Mouse (Mus musculus) liver, embryonic 16.5 days (tissue): ENCODE measurements around the gene Lrrc57. TPM values are rescaled to one million over a fixed set of nuclear protein-coding genes. Genes with fewer than 3 reads are reported as not detected.

Experiments
- ATAC-seq: fragments of 200-750 bp; cut with Nextera tagmentation; 2 replicates; pipeline ENCODE4 v1.8.0; 2017; ENCODE audit warnings: low read depth, mild to moderate bottlenecking, moderate number of reproducible peaks, moderate library complexity
- H3K27ac ChIP-seq: fragments of 300-500 bp; sonication (generic); 2 replicates; pipeline ENCODE4 v1.5.1; 2014; ENCODE audit warnings: mild to moderate bottlenecking, low read length
- H3K27me3 ChIP-seq: fragments of 300-500 bp; sonication (generic); 2 replicates; pipeline ENCODE4 v1.6.1; 2014; ENCODE audit warnings: low read depth, low read length, mixed read lengths; ENCODE audit not compliant: control insufficient read depth, insufficient read depth
- H3K36me3 ChIP-seq: fragments of 300-500 bp; sonication (generic); 2 replicates; pipeline ENCODE4 v1.6.1; 2014; ENCODE audit warnings: mild to moderate bottlenecking; ENCODE audit not compliant: control insufficient read depth, insufficient read depth
- H3K4me1 ChIP-seq: fragments of 300-500 bp; sonication (generic); 2 replicates; pipeline ENCODE4 v1.6.1; 2014; ENCODE audit warnings: low read depth, low read length, mixed read lengths; ENCODE audit not compliant: control insufficient read depth
- H3K4me2 ChIP-seq: fragments of 300-500 bp; sonication (generic); 2 replicates; pipeline ENCODE4 v1.6.1; 2014; ENCODE audit warnings: low read depth, low read length, mixed read lengths
- H3K4me3 ChIP-seq: fragments of 300-500 bp; sonication (generic); 2 replicates; pipeline ENCODE4 v1.5.1; 2014; ENCODE audit warnings: low read depth, mild to moderate bottlenecking, low read length
- H3K9ac ChIP-seq: fragments of 300-500 bp; sonication (generic); 2 replicates; pipeline ENCODE4 v1.6.1; 2014; ENCODE audit warnings: low read depth, low read length
- H3K9me3 ChIP-seq: fragments of 300-500 bp; sonication (generic); replicated peaks from 2 replicates; pipeline ENCODE4 v1.6.1; 2016; ENCODE audit warnings: low read length; ENCODE audit not compliant: control insufficient read depth
- WGBS: fragments of 180-500 bp; shearing (Covaris S2); extraction: QIAGEN DNeasy Blood & Tissue Kit; methylation state at CpG from one replicate; pipeline ENCODE4 v1.1.7; 2014; ENCODE audit not compliant: insufficient replicate concordance; 5-methylcytosine and 5-hydroxymethylcytosine counted together
- polyA plus RNA-seq: library from polyadenylated mRNA; unstranded; fragments of >200 nt; fragmentation: Nextera tagmentation; extraction: Ambion mirVana; gene quantifications from 2 replicates; pipeline ENCODE4 v1.2.1, GENCODE M21; 2015

Gene Lrrc57
- 11.4 and 12.7 TPM in 2 replicates for polyA plus RNA-seq

DNA sequence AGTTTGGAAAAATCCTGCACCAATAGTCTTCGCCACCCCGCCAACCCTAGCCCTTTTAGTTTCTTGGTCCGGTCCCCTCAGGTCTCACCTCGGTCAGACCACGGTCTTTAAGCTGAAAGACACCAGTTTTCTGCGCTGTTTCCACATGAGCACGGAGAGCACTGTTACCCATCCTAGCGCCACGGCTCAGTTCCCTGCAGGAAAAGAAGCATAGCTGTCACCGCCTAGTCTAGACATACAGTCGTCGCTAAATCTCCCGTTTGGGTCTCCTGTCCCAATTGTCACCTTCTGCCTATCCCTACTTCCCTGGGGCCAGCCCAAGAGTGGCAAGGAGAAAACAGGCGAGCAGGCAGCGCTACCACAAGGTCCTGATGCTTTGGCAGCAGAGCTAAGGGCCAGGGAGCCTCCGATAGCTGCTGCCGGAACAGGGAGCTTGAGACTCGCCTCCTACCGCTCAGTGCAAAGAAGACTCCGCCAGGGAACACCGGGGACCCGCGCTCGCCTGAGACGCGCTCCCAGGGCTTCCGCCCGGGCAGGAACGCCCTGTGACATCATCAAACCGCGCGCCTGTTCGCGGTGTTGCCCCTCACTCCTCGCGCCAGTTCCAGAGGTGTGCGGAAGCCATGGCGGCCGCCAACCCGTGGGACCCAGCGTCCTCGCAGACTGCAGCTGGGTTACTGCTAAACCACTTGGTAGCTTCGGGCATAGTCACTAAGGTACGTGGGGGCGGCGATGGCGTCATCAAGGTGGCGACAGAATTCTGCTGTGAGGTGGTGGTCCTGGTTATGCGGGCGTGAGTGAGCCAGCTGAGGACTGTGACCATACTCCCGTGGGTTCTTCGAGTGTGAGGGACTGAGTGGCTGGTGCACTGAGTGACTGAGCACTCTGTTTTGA is at the start of gene Lrrc57, which contains the start of gene Haus2:
Gene Lrrc57, minus strand, starts transcription at position 691 of the 894 bp plus-strand sequence.
Gene Haus2, plus strand, starts transcription at position 554 of the 894 bp plus-strand sequence.
- Histone ChIP-seq H3K27me3 (no peaks in the 10 kb centered on the region), H3K4me2 (peak within 1 kb of the TSS; percentile 81), H3K4me1 (peaks cover 16% of the 10 kb centered on the region), H3K4me3 (peak within 1 kb of the TSS; percentile 98), H3K9ac (peak within 1 kb of the TSS; percentile 70), H3K27ac (peak within 1 kb of the TSS; percentile 84), H3K9me3 (no peaks in the 10 kb centered on the region), H3K36me3 (peaks cover 10% of the 10 kb centered on the region)
- under 1% methylated on average over 52 of the region's 52 CpGs for WGBS
- peak; percentile 96 for ATAC-seq

DNA sequence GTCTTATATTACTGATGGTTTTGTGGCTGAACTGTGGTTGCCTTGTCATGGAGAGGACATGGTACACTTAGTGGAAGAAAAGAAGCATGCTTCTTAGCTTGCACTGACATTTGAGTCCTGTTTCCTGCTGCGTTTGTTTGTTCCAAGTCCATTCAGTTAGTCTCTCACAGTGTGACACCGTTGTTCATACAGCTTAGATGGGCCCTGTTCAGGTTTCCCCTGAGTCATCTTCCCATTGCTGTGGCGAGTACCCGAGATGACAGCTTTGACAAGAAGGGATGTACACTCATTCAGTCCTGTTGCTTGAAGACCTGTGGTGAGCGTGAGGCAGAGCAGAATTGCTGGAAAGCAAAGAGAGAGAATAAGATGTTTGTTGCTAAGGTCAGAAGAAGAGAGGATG is 49.2 kb upstream of the Lrrc57 start:
- no peaks in the 10 kb centered on the region for H3K36me3 ChIP-seq
- no peak for ATAC-seq
- no peaks in the 10 kb centered on the region for H3K27me3 ChIP-seq
- H3K9ac ChIP-seq: no peak overlapping the region
- peaks cover 23% of the 10 kb centered on the region for H3K4me1 ChIP-seq
- WGBS: 20% methylated on average over 5 of the region's 5 CpGs
- no peak overlapping the region for H3K4me3 ChIP-seq
- no peak overlapping the region for H3K27ac ChIP-seq
- H3K9me3 ChIP-seq: no peaks in the 10 kb centered on the region
- H3K4me2 ChIP-seq: no peak overlapping the region

- H3K27ac ChIP-seq: no peak overlapping the region
- peak; percentile 42 for ATAC-seq
- H3K27me3 ChIP-seq: no peaks in the 10 kb centered on the region
- WGBS: 11% methylated on average over 2 of the region's 2 CpGs
- no peaks in the 10 kb centered on the region for H3K9me3 ChIP-seq
- H3K9ac ChIP-seq: no peak overlapping the region
- H3K4me1 ChIP-seq: peaks cover 23% of the 10 kb centered on the region
- H3K36me3 ChIP-seq: no peaks in the 10 kb centered on the region
- H3K4me3 ChIP-seq: no peak overlapping the region
- H3K4me2 ChIP-seq: no peak overlapping the region
These were observed 47.4 kb upstream of the Lrrc57 start for GRCm38 (mm10) chr2:120656711-120657110.

DNA sequence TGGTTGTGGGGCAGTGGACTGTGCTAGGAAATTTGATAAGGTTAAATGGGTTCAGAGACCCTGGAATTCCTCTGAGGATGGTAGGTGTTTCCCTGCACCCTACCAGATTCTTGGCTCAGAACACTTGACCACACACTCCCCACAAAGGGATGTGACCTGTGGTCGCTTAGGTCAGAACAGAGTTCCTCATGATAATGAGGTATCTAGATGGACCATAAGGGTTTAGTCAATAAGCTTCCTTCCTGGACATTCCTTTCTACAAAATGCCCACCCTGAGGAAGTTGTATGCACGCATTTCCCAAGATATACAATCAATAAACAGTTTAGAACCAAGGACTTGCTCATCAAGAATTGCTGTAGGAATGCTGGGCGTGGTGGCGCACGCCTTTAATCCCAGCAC is 46.6 kb upstream of the Lrrc57 start:
- H3K9ac ChIP-seq: no peak overlapping the region
- peaks cover 21% of the 10 kb centered on the region for H3K4me1 ChIP-seq
- no peaks in the 10 kb centered on the region for H3K36me3 ChIP-seq
- no peaks in the 10 kb centered on the region for H3K27me3 ChIP-seq
- no peaks in the 10 kb centered on the region for H3K9me3 ChIP-seq
- no peak overlapping the region for H3K27ac ChIP-seq
- 58% methylated on average over 5 of the region's 5 CpGs for WGBS
- ATAC-seq: no peak
- H3K4me3 ChIP-seq: no peak overlapping the region
- no peak overlapping the region for H3K4me2 ChIP-seq

- WGBS: 56% methylated on average over 2 of the region's 2 CpGs
- no peak overlapping the region for H3K9ac ChIP-seq
- H3K4me3 ChIP-seq: no peak overlapping the region
- ATAC-seq: no peak
- H3K27ac ChIP-seq: no peak overlapping the region
- no peaks in the 10 kb centered on the region for H3K9me3 ChIP-seq
- peaks cover 10% of the 10 kb centered on the region for H3K4me1 ChIP-seq
- H3K4me2 ChIP-seq: no peak overlapping the region
- H3K36me3 ChIP-seq: no peaks in the 10 kb centered on the region
- H3K27me3 ChIP-seq: no peaks in the 10 kb centered on the region
These were observed 45.4 kb upstream of the Lrrc57 start for GRCm38 (mm10) chr2:120654693-120655092.

- peaks cover 7% of the 10 kb centered on the region; the same call in 1 of the 2 replicates for H3K4me1 ChIP-seq
- H3K27ac ChIP-seq: no peak overlapping the region
- H3K27me3 ChIP-seq: no peaks in the 10 kb centered on the region
- no peak overlapping the region for H3K4me2 ChIP-seq
- no peak overlapping the region for H3K4me3 ChIP-seq
- no peaks in the 10 kb centered on the region for H3K36me3 ChIP-seq
- WGBS: 50% methylated on average over 7 of the region's 7 CpGs
- ATAC-seq: no peak
- no peak overlapping the region for H3K9ac ChIP-seq
- no peaks in the 10 kb centered on the region for H3K9me3 ChIP-seq
These were observed 43.6 kb upstream of the Lrrc57 start for GRCm38 (mm10) chr2:120652925-120653284.

DNA sequence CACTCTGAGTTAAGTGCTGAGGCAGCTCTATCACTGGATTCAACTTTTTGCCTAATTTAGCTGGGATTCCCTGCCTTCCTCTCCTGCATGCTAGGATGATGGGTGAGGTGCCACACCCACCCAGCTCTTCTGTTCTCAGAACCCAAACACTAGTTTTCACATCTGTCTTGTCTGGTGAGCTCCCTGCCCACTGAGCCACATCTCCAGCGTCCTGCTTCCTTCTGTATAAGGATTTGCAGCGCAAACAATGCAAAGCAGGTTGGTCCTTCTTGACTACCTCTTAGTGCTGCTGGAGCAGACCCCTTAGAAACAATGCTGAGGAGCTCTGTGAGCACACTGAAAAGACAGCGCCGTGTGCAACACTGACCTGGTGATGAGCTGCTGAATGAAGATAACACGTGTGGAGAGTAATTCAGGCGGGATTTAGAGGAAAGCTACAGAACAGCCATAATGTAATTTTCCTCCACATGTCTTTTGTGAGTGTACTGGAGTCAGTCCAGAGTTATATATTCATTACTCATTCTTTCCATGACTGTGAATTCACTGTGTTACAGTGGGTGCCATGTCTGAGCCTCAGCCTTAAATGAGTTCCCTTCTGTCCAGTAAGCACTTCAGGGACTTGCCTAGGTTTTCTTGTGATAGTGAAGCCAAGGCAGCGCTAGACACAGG is 43.1 kb upstream of the Lrrc57 start:
- no peaks in the 10 kb centered on the region for H3K9me3 ChIP-seq
- H3K9ac ChIP-seq: no peak overlapping the region
- H3K4me3 ChIP-seq: no peak overlapping the region
- no peak for ATAC-seq
- H3K4me1 ChIP-seq: peaks cover 7% of the 10 kb centered on the region; the same call in 1 of the 2 replicates
- no peak overlapping the region for H3K4me2 ChIP-seq
- 47% methylated on average over 7 of the region's 7 CpGs for WGBS
- H3K27ac ChIP-seq: no peak overlapping the region
- H3K27me3 ChIP-seq: no peaks in the 10 kb centered on the region
- no peaks in the 10 kb centered on the region for H3K36me3 ChIP-seq

DNA sequence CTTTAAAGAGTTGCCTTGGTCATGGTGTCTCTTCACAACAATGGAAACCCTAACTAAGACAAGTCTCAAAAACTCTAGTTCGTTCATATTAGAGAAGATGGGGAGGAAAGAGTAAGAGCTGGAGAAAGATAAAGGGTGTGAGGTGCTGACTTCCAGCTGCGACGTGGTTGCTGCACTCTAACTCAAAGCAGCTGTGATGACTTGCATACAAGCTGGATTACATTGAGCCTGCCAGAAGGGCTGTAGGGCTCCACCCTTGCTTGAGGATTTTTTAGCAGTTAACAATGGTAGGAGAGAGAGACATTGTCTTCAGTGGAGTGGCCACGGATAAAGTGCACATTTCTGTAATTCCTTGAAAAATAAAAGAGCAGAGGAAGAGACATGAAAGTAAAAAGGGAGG is 37.5 kb upstream of the Lrrc57 start:
- Histone ChIP-seq H3K27me3 (no peaks in the 10 kb centered on the region), H3K4me1 (no peaks in the 10 kb centered on the region), H3K4me2 (no peak overlapping the region), H3K27ac (no peak overlapping the region), H3K36me3 (no peaks in the 10 kb centered on the region), H3K9me3 (no peaks in the 10 kb centered on the region), H3K9ac (no peak overlapping the region), H3K4me3 (no peak overlapping the region)
- 44% methylated on average over 4 of the region's 4 CpGs for WGBS
- no peak for ATAC-seq

DNA sequence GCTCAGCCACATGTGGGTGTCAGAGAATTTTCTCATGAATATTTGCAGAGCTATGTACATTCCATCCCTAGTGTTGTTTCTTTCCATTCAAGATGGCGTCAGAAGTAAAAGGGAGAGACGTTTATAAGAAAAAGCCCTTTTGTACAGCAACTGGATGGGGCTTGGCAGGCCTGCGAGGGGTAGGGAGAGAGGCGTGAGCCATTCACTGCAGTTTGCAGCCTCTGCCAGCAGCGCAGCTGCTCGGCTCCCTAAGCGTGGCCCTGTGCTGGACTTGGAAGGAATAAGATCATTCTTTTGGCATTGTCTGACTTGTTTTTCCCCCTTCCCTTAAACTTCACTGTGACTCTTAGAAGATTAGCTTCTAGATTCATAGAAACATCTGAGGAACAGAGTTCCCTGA is 34.5 kb upstream of the Lrrc57 start:
- H3K9me3 ChIP-seq: no peaks in the 10 kb centered on the region
- WGBS: 58% methylated on average over 7 of the region's 7 CpGs
- ATAC-seq: no peak
- H3K4me2 ChIP-seq: no peak overlapping the region
- H3K27me3 ChIP-seq: no peaks in the 10 kb centered on the region
- H3K4me1 ChIP-seq: no peaks in the 10 kb centered on the region
- H3K36me3 ChIP-seq: no peaks in the 10 kb centered on the region
- no peak overlapping the region for H3K27ac ChIP-seq
- H3K4me3 ChIP-seq: no peak overlapping the region
- no peak overlapping the region for H3K9ac ChIP-seq
